Mouse (Mus musculus): ENCODE measurements around the gene Bdnf.

The Bdnf gene

GRCm38 (mm10) chr2:109704053-109704452, 29.6 kb downstream of the Bdnf start:
- CTCF ChIA-PET: no interaction called here

GRCm38 (mm10) chr2:109706524-109706923, 32.0 kb downstream of the Bdnf start:
- CTCF ChIA-PET: no interaction called here

- CTCF ChIA-PET: no interaction called here
Measured at GRCm38 (mm10) chr2:109709346-109709745, 34.8 kb downstream of the Bdnf start.

- CTCF ChIA-PET: no interaction called here
Measured at GRCm38 (mm10) chr2:109711049-109711448, 36.5 kb downstream of the Bdnf start.

GRCm38 (mm10) chr2:109725261-109725660, 50.8 kb downstream of the Bdnf start:
- CTCF ChIA-PET: no interaction called here

- CTCF ChIA-PET: no interaction called here
Measured at GRCm38 (mm10) chr2:109725831-109726230, 51.3 kb downstream of the Bdnf start.

GRCm38 (mm10) chr2:109729221-109729620, 54.7 kb downstream of the Bdnf start:
- CTCF ChIA-PET: no interaction called here

GRCm38 (mm10) chr2:109733201-109734039, 58.9 kb downstream of the Bdnf start:
- CTCF ChIA-PET: no interaction called here

- CTCF ChIA-PET: no interaction called here
Measured at GRCm38 (mm10) chr2:109734228-109734627, 59.7 kb downstream of the Bdnf start.

- CTCF ChIA-PET: no interaction called here
Measured at GRCm38 (mm10) chr2:109734666-109735065, 60.2 kb downstream of the Bdnf start.

- CTCF ChIA-PET: no interaction called here
Measured at GRCm38 (mm10) chr2:109735347-109735746, 60.8 kb downstream of the Bdnf start.

GRCm38 (mm10) chr2:109736306-109736705, 61.8 kb downstream of the Bdnf start:
- CTCF ChIA-PET: no interaction called here

GRCm38 (mm10) chr2:109738331-109738730, 63.8 kb downstream of the Bdnf start:
- CTCF ChIA-PET: no interaction called here

GRCm38 (mm10) chr2:109743208-109743960, 68.9 kb downstream of the Bdnf start:
- CTCF ChIA-PET: no interaction called here

GRCm38 (mm10) chr2:109746223-109746622, 71.7 kb downstream of the Bdnf start:
- CTCF ChIA-PET: interaction anchor here (1.0 kb wide), 1 partner anchor 11 kb away, joined by 4 read pairs; no protein-coding TSS in a partner anchor

GRCm38 (mm10) chr2:109748412-109748811, 73.9 kb downstream of the Bdnf start:
- CTCF ChIA-PET: no interaction called here

GRCm38 (mm10) chr2:109748815-109749214, 74.3 kb downstream of the Bdnf start:
- CTCF ChIA-PET: no interaction called here

GRCm38 (mm10) chr2:109749964-109750363, 75.5 kb downstream of the Bdnf start:
- CTCF ChIA-PET: no interaction called here

- CTCF ChIA-PET: no interaction called here
Measured at GRCm38 (mm10) chr2:109750484-109750883, 76.0 kb downstream of the Bdnf start.

GRCm38 (mm10) chr2:109756305-109756704, 81.8 kb downstream of the Bdnf start:
- CTCF ChIA-PET: no interaction called here

- CTCF ChIA-PET: no interaction called here
Measured at GRCm38 (mm10) chr2:109766772-109767171, 92.3 kb downstream of the Bdnf start.

GRCm38 (mm10) chr2:109768814-109769213, 94.3 kb downstream of the Bdnf start:
- CTCF ChIA-PET: no interaction called here

- CTCF ChIA-PET: no interaction called here
Measured at GRCm38 (mm10) chr2:109776374-109776773, 101.9 kb downstream of the Bdnf start.
